Mouse (Mus musculus): Measurements from ENCODE around the gene Slc30a5.

Gene Slc30a5

DNA sequence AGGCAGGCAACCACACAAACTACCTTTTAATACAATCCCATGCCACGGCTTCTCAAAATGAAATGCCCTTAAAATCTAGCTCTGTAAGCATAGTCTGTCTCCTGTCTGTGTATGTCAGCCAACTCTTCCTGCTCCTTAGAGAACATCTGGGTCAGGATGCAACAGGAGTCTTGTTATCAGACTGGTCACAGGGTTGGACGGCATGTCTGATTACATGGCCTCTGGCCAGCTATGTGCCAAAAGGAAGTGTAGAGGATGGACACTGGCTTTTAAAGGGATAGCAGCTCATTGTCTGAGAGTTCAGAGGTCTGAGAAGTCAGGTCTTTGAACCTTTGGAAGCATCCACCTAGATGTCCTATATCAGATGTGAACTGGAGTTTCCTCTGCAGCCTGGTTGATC is 77.9 kb downstream of the Slc30a5 start:
- no peak for DNase-seq (ENCODE audit: low read depth)

DNA sequence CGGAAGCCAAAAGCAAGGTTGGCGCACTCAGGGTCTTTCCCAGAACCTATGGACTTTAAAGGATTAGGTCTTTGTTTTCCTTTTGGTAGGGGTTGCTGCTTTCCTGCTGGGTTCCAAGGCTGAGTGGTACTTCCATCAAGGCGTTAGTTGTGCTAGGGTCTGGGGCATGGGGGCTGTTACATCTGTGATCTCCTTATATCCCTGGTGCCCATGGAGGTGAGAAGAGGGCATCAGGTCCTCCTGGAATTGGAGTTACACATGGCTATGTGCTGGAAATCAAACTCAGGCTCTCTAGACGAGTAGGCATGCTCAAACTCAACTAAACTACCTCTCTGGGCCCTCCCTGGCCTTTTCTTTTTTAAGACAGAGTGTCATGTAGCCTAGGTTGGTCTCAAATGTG is 79.0 kb downstream of the Slc30a5 start:
- DNase-seq (ENCODE audit: low read depth), result no peak

- DNase-seq (ENCODE audit: low read depth), result no peak
Observed at GRCm38 (mm10) chr13:100753011-100753410, 80.2 kb downstream of the Slc30a5 start.

Measured in induced T-regulatory cell, adult 2 months (primary cell).